Mouse (Mus musculus) forebrain, embryonic 16.5 days (tissue): Measurements from ENCODE around the gene Phb2. TPM values are rescaled to one million over a fixed set of nuclear protein-coding genes. Genes with fewer than 3 reads are reported as not detected.
"Not testable (repeated sequence)": the region's sequence is repeated elsewhere in the genome, so short reads cannot be mapped to it uniquely, and the experiment has no call there.

Experiments
- ATAC-seq: fragments of 200-750 bp; cut with Nextera tagmentation; 2 replicates; pipeline ENCODE4 v1.8.0; 2017; ENCODE audit warnings: mild to moderate bottlenecking, moderate library complexity
- H3K27ac ChIP-seq: fragments of 300-500 bp; sonication (generic); 2 replicates; pipeline ENCODE4 v1.5.1; 2014; ENCODE audit warnings: low read length, control low read depth
- H3K27me3 ChIP-seq: fragments of 300-500 bp; sonication (generic); replicated peaks from 2 replicates; pipeline ENCODE4 v1.6.1; 2014; ENCODE audit warnings: low read length; ENCODE audit not compliant: control insufficient read depth, insufficient read depth
- H3K36me3 ChIP-seq: fragments of 300-500 bp; sonication (generic); 2 replicates; pipeline ENCODE4 v1.6.1; 2014; ENCODE audit not compliant: control insufficient read depth, insufficient read depth
- H3K4me1 ChIP-seq: fragments of 300-500 bp; sonication (generic); replicated peaks from 2 replicates; pipeline ENCODE4 v1.6.1; 2014; ENCODE audit warnings: low read length; ENCODE audit not compliant: control insufficient read depth, insufficient read depth
- H3K4me2 ChIP-seq: fragments of 300-500 bp; sonication (generic); 2 replicates; pipeline ENCODE4 v1.6.1; 2014; ENCODE audit warnings: mild to moderate bottlenecking, low read length, control low read depth
- H3K4me3 ChIP-seq: fragments of 300-500 bp; sonication (generic); replicated peaks from 2 replicates; pipeline ENCODE4 v1.5.1; 2014; ENCODE audit warnings: mild to moderate bottlenecking, low read length, control low read depth
- H3K9ac ChIP-seq: fragments of 300-500 bp; sonication (generic); replicated peaks from 2 replicates; pipeline ENCODE4 v1.6.1; 2014; ENCODE audit warnings: low read depth, low read length, control low read depth
- H3K9me3 ChIP-seq: fragments of 300-500 bp; sonication (generic); 2 replicates; pipeline ENCODE4 v1.6.1; 2016; ENCODE audit warnings: low read length; ENCODE audit not compliant: control insufficient read depth
- WGBS: fragments of 180-500 bp; shearing (Covaris S2); extraction: QIAGEN DNeasy Blood & Tissue Kit; methylation state at CpG from one replicate; pipeline ENCODE4 v1.1.7; 2014; 5-methylcytosine and 5-hydroxymethylcytosine counted together
- polyA plus RNA-seq: library from polyadenylated mRNA; unstranded; fragments of >200 nt; fragmentation: Nextera tagmentation; extraction: Ambion mirVana; gene quantifications from 2 replicates; pipeline ENCODE4 v1.2.1, GENCODE M21; 2015

Phb2 gene
- polyA plus RNA-seq, 1 experiment from 2014 or later, result 252 TPM

GRCm38 (mm10) chr6:124673619-124674018, 38.5 kb upstream of the Phb2 start:
- H3K9me3 ChIP-seq, result no peaks in the 10 kb centered on the region
- H3K36me3 ChIP-seq, result no peaks in the 10 kb centered on the region
- 83% methylated on average over 9 of the region's 9 CpGs for WGBS
- no peak overlapping the region for H3K27ac ChIP-seq
- H3K4me3 ChIP-seq, result no peak overlapping the region
- no peaks in the 10 kb centered on the region for H3K4me1 ChIP-seq
- H3K4me2 ChIP-seq, result no peak overlapping the region
- H3K9ac ChIP-seq, result no peak overlapping the region
- no peaks in the 10 kb centered on the region for H3K27me3 ChIP-seq
- ATAC-seq, result no peak

DNA sequence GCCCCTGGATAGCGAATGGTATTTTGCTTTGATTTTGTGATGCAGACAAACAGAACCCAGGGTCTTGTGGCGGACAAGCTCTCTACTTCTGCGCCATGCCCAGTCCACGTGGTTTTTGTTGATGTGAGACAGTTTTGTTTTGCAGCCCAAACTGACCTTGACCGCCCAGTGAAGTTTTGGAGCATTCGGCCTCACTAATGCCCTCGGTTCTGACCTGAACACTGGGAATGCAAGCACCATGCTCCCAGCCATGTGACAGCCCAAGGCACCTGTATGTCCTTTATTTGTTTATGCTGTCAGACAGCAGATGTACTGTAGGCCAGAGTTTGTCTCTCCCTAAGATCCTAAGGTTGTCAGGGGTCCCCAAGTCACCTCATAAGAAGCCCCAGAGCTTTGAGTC, 37.5 kb upstream of the Phb2 start:
- no peak overlapping the region for H3K4me3 ChIP-seq
- ATAC-seq, result no peak
- H3K9ac ChIP-seq, result no peak overlapping the region
- H3K36me3 ChIP-seq, result no peaks in the 10 kb centered on the region
- H3K27ac ChIP-seq, result no peak overlapping the region
- 95% methylated on average over 7 of the region's 7 CpGs for WGBS
- no peaks in the 10 kb centered on the region for H3K4me1 ChIP-seq
- no peak overlapping the region for H3K4me2 ChIP-seq
- no peaks in the 10 kb centered on the region for H3K27me3 ChIP-seq
- H3K9me3 ChIP-seq, result no peaks in the 10 kb centered on the region

DNA sequence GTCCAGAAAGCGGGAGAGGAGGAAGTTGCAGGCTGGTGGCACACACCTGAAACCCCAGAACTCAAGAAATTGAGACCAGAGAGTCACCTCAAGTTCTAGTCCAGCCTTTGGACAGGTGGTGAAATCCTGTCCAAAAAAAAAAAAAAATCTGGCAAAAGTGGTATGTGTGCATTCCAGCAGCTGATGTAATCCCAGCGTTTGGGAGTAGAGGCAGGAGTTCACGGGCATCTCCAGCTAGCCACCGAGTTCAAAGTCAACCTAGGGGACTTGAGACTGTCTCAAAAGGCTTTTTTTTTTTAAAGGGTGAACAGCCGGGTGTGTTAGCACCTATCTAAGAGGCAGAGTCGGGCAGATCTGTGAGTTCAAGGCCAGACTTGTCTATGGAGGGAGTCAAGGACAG, 36.0 kb upstream of the Phb2 start:
- no peak overlapping the region for H3K4me2 ChIP-seq
- no peak overlapping the region for H3K4me3 ChIP-seq
- WGBS, result 89% methylated on average over 6 of the region's 6 CpGs
- H3K27me3 ChIP-seq, result no peaks in the 10 kb centered on the region
- H3K4me1 ChIP-seq, result no peaks in the 10 kb centered on the region
- H3K9ac ChIP-seq, result no peak overlapping the region
- no peaks in the 10 kb centered on the region for H3K36me3 ChIP-seq
- ATAC-seq, result no peak
- no peak overlapping the region for H3K27ac ChIP-seq
- H3K9me3 ChIP-seq, result no peaks in the 10 kb centered on the region

GRCm38 (mm10) chr6:124678769-124679168, 33.4 kb upstream of the Phb2 start:
- ATAC-seq, result no peak
- 95% methylated on average over 7 of the region's 7 CpGs for WGBS
- no peaks in the 10 kb centered on the region for H3K36me3 ChIP-seq

GRCm38 (mm10) chr6:124679486-124679885, 32.6 kb upstream of the Phb2 start:
- Histone ChIP-seq H3K9me3 (no peaks in the 10 kb centered on the region), H3K4me1 (no peaks in the 10 kb centered on the region), H3K4me2 (no peak overlapping the region), H3K36me3 (no peaks in the 10 kb centered on the region), H3K27ac (no peak overlapping the region), H3K9ac (no peak overlapping the region), H3K4me3 (no peak overlapping the region), H3K27me3 (no peaks in the 10 kb centered on the region)
- WGBS, result 96% methylated on average over 3 of the region's 3 CpGs
- ATAC-seq, result no peak

More at GRCm38 (mm10) chr6:124678769-124679168, 33.4 kb upstream of the Phb2 start:
- Histone ChIP-seq H3K4me1 (no peaks in the 10 kb centered on the region), H3K9ac (no peak overlapping the region), H3K4me3 (no peak overlapping the region), H3K9me3 (no peaks in the 10 kb centered on the region), H3K27me3 (no peaks in the 10 kb centered on the region), H3K4me2 (no peak overlapping the region), H3K27ac (no peak overlapping the region)

GRCm38 (mm10) chr6:124682291-124682690, 29.8 kb upstream of the Phb2 start:
- H3K27me3 ChIP-seq, ATAC-seq, H3K9me3 ChIP-seq, H3K4me2 ChIP-seq, H3K27ac ChIP-seq, H3K4me1 ChIP-seq, H3K4me3 ChIP-seq, H3K9ac ChIP-seq, H3K36me3 ChIP-seq: not testable (repeated sequence)
- 39% methylated on average over 6 of the region's 6 CpGs for WGBS

DNA sequence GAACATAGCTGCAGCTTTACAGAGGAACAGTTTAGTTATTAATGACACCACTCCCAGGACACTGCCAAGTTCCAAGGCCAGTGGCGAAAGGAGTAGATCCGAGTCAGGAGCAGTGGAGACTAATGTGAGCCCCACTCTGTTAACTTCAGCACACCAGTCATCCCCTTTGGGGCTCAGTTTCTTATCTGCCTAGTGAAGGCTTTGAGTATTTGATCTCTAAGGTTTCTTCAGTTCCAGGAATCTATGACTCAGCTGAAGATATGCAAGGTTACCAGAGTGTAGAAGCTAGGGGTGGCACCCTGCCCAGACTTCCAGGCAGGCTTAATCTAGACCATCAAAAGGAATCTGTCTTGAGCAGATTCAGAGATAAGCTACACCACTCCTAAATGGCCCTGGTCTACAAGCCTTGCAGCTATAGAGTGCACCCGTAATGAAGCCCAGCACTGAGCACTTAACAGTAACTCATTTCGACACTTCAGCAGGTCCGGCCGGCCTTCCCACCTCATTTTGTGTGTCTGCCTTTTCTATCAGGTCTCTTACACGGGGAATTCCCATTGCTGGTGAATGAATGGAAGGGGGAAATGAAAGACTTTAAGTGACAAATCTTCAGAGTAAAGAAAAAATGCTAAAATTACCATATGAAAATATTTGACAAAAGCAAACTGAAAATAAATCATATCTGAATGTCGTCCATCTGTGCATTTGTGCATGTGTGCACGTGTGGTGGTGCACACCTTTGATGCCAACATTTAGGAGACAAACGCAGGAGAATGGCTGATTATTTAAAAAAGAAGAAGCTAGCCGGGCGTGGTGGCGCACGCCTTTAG, 28.3 kb upstream of the Phb2 start:
- H3K4me3 ChIP-seq, result no peak overlapping the region
- H3K4me2 ChIP-seq, result no peak overlapping the region
- no peaks in the 10 kb centered on the region for H3K27me3 ChIP-seq
- no peaks in the 10 kb centered on the region for H3K9me3 ChIP-seq
- no peaks in the 10 kb centered on the region for H3K4me1 ChIP-seq
- H3K9ac ChIP-seq, result no peak overlapping the region
- no peak for ATAC-seq
- 91% methylated on average over 14 of the region's 14 CpGs for WGBS
- no peaks in the 10 kb centered on the region for H3K36me3 ChIP-seq
- H3K27ac ChIP-seq, result no peak overlapping the region

GRCm38 (mm10) chr6:124685606-124686386, 26.3 kb upstream of the Phb2 start:
- no peak overlapping the region for H3K4me2 ChIP-seq
- 90% methylated on average over 12 of the region's 12 CpGs for WGBS
- no peak overlapping the region for H3K4me3 ChIP-seq
- H3K9me3 ChIP-seq, result no peaks in the 10 kb centered on the region
- ATAC-seq, result no peak
- H3K9ac ChIP-seq, result no peak overlapping the region
- no peak overlapping the region for H3K27ac ChIP-seq
- no peaks in the 10 kb centered on the region for H3K4me1 ChIP-seq
- H3K36me3 ChIP-seq, result no peaks in the 10 kb centered on the region
- no peaks in the 10 kb centered on the region for H3K27me3 ChIP-seq

GRCm38 (mm10) chr6:124686644-124687043, 25.5 kb upstream of the Phb2 start:
- not testable (repeated sequence) for H3K9me3 ChIP-seq, H3K27me3 ChIP-seq, H3K36me3 ChIP-seq, H3K4me3 ChIP-seq, H3K27ac ChIP-seq, H3K9ac ChIP-seq, H3K4me1 ChIP-seq, H3K4me2 ChIP-seq, ATAC-seq
- WGBS, result 90% methylated on average over 1 of the region's 1 CpGs
